Mouse (Mus musculus) heart, embryonic 10.5 days (tissue): ENCODE data around the gene Mat1a. TPM values are rescaled to one million over a fixed set of nuclear protein-coding genes. Genes with fewer than 3 reads are reported as not detected.

Source experiments
- DNase-seq: peaks from one replicate; pipeline ENCODE4 v3.0.0-alpha.2; 2017; ENCODE audit warnings: low spot score
- H3K27ac ChIP-seq: fragments of 300-500 bp; sonication (generic); 2 replicates; pipeline ENCODE4 v1.5.1; 2016; ENCODE audit warnings: mild to moderate bottlenecking
- H3K27me3 ChIP-seq: fragments of 300-500 bp; sonication (generic); 2 replicates; pipeline ENCODE4 v1.6.1; 2016; ENCODE audit warnings: mild to moderate bottlenecking; ENCODE audit not compliant: poor library complexity, insufficient read depth, severe bottlenecking
- H3K36me3 ChIP-seq: fragments of 300-500 bp; sonication (generic); 2 replicates; pipeline ENCODE4 v1.6.1; 2016; ENCODE audit warnings: mild to moderate bottlenecking, moderate library complexity
- H3K4me1 ChIP-seq: fragments of 300-500 bp; sonication (generic); 2 replicates; pipeline ENCODE4 v1.6.1; 2016; ENCODE audit warnings: mild to moderate bottlenecking
- H3K4me3 ChIP-seq: fragments of 300-500 bp; sonication (generic); 2 replicates; pipeline ENCODE4 v1.5.1; 2016; ENCODE audit warnings: mild to moderate bottlenecking, moderate library complexity
- H3K9me3 ChIP-seq: fragments of 300-500 bp; sonication (generic); 2 replicates; pipeline ENCODE4 v1.6.1; 2016; ENCODE audit warnings: mild to moderate bottlenecking, moderate library complexity
- WGBS: fragments of 180-500 bp; shearing (Covaris S2); methylation state at CpG from one replicate; pipeline ENCODE4 v1.1.7; 2016; 5-methylcytosine and 5-hydroxymethylcytosine counted together
- polyA plus RNA-seq: library from polyadenylated mRNA; unstranded; fragments of >200 nt; fragmentation: Nextera tagmentation; extraction: Ambion mirVana; gene quantifications from 2 replicates; pipeline ENCODE4 v1.2.1, GENCODE M21; 2016

Gene Mat1a
- polyA plus RNA-seq, 1 experiment from 2014 or later, result 0.34 TPM

- Histone ChIP-seq H3K36me3 (no peaks in the 10 kb centered on the region), H3K4me3 (no peak overlapping the region), H3K9me3 (no peaks in the 10 kb centered on the region), H3K27me3 (no peaks in the 10 kb centered on the region), H3K27ac (no peak overlapping the region), H3K4me1 (peaks cover 10% of the 10 kb centered on the region; the same call in 1 of the 2 replicates)
- DNase-seq, result no peak
- WGBS, result 82% methylated on average over 3 of the region's 3 CpGs
Measured at GRCm38 (mm10) chr14:41100712-41101111, 4.1 kb upstream of the Mat1a start.

DNA sequence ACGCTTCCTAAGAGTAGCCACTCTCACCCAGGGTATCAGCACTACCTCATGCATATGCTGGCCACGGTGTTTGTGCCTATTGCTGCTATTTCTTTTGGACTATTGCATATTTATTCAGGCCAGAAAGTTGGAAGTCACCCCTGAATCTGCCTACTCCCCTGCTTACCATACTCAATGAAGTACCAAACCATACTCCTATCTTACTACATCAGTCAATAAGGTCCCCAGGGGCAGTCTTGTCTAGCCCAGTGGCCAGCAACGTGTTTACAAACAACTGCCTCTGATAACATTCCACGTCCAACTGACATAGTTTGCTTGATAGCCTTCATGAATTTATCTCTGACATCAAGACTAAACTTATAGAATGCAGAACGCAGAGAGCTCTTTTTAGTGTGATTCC lies 3.6 kb upstream of the Mat1a start:
- Histone ChIP-seq H3K36me3 (no peaks in the 10 kb centered on the region), H3K4me1 (peaks cover 10% of the 10 kb centered on the region; the same call in 1 of the 2 replicates), H3K27me3 (no peaks in the 10 kb centered on the region), H3K4me3 (no peak overlapping the region), H3K9me3 (no peaks in the 10 kb centered on the region), H3K27ac (no peak overlapping the region)
- WGBS, result 76% methylated on average over 5 of the region's 5 CpGs
- no peak for DNase-seq

DNA sequence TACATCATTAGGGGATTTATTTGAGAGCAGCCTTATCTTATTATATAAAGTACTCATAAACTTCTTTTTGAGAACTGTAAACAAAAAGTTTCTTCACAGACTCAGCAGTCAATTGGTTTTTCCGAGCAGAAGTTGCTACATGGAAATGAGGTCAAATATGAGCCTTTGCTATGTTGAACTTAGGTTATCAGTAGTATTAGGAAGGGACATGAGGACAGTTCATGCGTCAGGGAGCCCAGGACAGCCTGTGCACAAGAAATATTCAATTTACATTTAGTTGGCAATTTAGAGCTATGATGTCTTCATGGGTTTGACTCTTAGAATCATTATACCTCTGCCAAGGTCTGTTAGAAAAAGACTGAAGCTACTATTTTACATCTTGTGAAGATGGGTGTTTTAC lies 2.6 kb upstream of the Mat1a start:
- H3K27me3 ChIP-seq, result no peaks in the 10 kb centered on the region
- no peak overlapping the region for H3K4me3 ChIP-seq
- no peak overlapping the region for H3K27ac ChIP-seq
- WGBS, result 67% methylated on average over 2 of the region's 2 CpGs
- no peak for DNase-seq
- H3K4me1 ChIP-seq, result peaks cover 10% of the 10 kb centered on the region; the same call in 1 of the 2 replicates
- no peaks in the 10 kb centered on the region for H3K9me3 ChIP-seq
- H3K36me3 ChIP-seq, result no peaks in the 10 kb centered on the region

GRCm38 (mm10) chr14:41111031-41111668 lies 6.3 kb downstream of the Mat1a start:
- Histone ChIP-seq H3K9me3 (no peaks in the 10 kb centered on the region), H3K27ac (no peak overlapping the region), H3K27me3 (no peaks in the 10 kb centered on the region), H3K4me3 (no peak overlapping the region), H3K36me3 (no peaks in the 10 kb centered on the region), H3K4me1 (no peaks in the 10 kb centered on the region)
- WGBS, result 78% methylated on average over 7 of the region's 7 CpGs
- DNase-seq, result no peak

DNA sequence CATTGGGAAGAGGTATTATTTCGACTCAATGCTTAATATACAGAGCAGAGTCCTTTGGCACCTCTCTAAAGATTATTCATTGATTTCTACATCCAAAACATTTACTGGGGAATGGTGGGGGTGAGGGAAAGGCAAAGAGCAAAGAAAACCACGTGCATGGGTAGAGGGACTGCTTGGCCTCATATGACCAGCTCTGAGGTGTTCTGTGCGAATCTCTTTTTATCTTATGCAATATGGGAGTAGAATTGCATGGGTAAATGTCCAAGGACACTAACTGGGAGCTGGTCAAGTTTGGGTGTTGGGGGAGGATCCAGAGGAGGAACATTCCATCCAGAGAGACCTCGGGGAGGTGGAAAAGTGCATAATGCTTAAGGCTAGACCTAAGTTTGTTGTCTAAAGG lies 8.1 kb downstream of the Mat1a start:
- 76% methylated on average over 4 of the region's 4 CpGs for WGBS
- H3K27ac ChIP-seq, result no peak overlapping the region
- no peak overlapping the region for H3K4me3 ChIP-seq
- H3K27me3 ChIP-seq, result no peaks in the 10 kb centered on the region
- no peaks in the 10 kb centered on the region for H3K36me3 ChIP-seq
- no peak for DNase-seq
- peaks cover 8% of the 10 kb centered on the region for H3K4me1 ChIP-seq
- no peaks in the 10 kb centered on the region for H3K9me3 ChIP-seq

- no peaks in the 10 kb centered on the region for H3K36me3 ChIP-seq
- DNase-seq, result no peak
- H3K4me1 ChIP-seq, result peaks cover 17% of the 10 kb centered on the region
- H3K4me3 ChIP-seq, result no peak overlapping the region
- no peak overlapping the region for H3K27ac ChIP-seq
- H3K9me3 ChIP-seq, result no peaks in the 10 kb centered on the region
- no peaks in the 10 kb centered on the region for H3K27me3 ChIP-seq
- WGBS, result 75% methylated on average over 3 of the region's 3 CpGs
Measured at GRCm38 (mm10) chr14:41116271-41116670, 11.4 kb downstream of the Mat1a start.

GRCm38 (mm10) chr14:41124683-41125082 lies 19.8 kb downstream of the Mat1a start:
- Histone ChIP-seq H3K9me3 (no peaks in the 10 kb centered on the region), H3K36me3 (no peaks in the 10 kb centered on the region), H3K27ac (no peak overlapping the region), H3K27me3 (0 out of 2 replicates have a peak, but pooled peaks cover 4% of the 10 kb centered on the region), H3K4me3 (no peak overlapping the region), H3K4me1 (no peaks in the 10 kb centered on the region)
- WGBS, result 83% methylated on average over 5 of the region's 5 CpGs
- DNase-seq, result no peak

DNA sequence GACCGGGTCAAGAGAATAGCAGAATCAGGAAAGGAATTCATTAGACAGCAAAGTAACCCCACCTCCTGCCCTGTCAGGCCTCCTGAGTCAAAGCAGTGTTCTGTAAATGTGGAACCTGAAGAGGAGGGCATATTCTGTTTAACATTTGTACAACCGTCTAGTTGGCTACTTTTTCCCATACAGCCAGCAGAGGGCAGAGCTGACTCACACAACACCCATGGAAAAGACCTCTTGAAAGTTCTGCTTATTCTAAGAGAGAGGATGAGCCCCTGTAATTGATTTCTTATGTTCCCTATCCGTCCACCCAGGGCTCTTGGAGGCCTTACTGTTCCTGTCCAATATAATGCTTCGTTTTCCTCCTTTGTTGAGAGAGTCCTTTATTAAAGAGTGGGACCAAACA lies 23.2 kb downstream of the Mat1a start:
- no peaks in the 10 kb centered on the region for H3K9me3 ChIP-seq
- DNase-seq, result no peak
- 15% methylated on average over 4 of the region's 4 CpGs for WGBS

DNA sequence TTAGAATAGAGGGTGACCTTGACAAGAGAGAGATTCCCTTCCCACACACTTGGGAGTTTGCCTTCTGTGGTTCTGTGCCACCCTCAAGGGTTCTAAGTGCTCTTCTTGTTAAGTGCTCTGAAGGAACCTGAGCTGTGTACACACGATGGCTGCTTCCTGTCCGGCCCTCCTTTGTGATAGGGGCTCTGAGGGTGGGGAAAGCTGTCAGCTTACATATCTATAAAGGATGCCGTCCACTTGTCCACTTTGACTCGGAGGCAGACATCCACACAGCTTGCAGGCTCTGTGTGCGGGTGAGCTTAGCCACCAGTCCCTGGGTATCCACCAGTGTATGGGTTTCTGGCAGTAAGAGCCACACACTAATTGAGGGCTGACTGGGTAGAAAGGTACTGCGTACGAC lies 26.7 kb downstream of the Mat1a start, which contains the start of gene Sftpa1:
Gene Sftpa1 (plus strand): TSS at position 243 of the 400 bp plus-strand sequence.
- no peaks in the 10 kb centered on the region for H3K36me3 ChIP-seq
- no peak within 1 kb of the TSS for H3K27ac ChIP-seq
- no peak for DNase-seq
- peaks cover 5% of the 10 kb centered on the region for H3K4me1 ChIP-seq
- no peaks in the 10 kb centered on the region for H3K9me3 ChIP-seq
- WGBS, result 50% methylated on average over 7 of the region's 7 CpGs
- peaks cover 5% of the 10 kb centered on the region; the same call in 1 of the 2 replicates for H3K27me3 ChIP-seq
- no peak within 1 kb of the TSS for H3K4me3 ChIP-seq

More for the DNA sequence above, 23.2 kb downstream of the Mat1a start:
- Histone ChIP-seq H3K27me3 (peaks cover 9% of the 10 kb centered on the region; the same call in 1 of the 2 replicates), H3K4me3 (no peak overlapping the region), H3K27ac (no peak overlapping the region), H3K4me1 (peaks cover 5% of the 10 kb centered on the region), H3K36me3 (no peaks in the 10 kb centered on the region)

- DNase-seq, result no peak
- peaks cover 5% of the 10 kb centered on the region; the same call in 1 of the 2 replicates for H3K27me3 ChIP-seq
- H3K27ac ChIP-seq, result no peak overlapping the region
- no peaks in the 10 kb centered on the region for H3K9me3 ChIP-seq
- no peaks in the 10 kb centered on the region for H3K4me1 ChIP-seq
- H3K4me3 ChIP-seq, result no peak overlapping the region
- H3K36me3 ChIP-seq, result no peaks in the 10 kb centered on the region
Measured at GRCm38 (mm10) chr14:41137006-41137405, 32.2 kb downstream of the Mat1a start.

GRCm38 (mm10) chr14:41140686-41141085 lies 35.9 kb downstream of the Mat1a start:
- H3K27ac ChIP-seq, result no peak overlapping the region
- no peak for DNase-seq
- no peaks in the 10 kb centered on the region for H3K36me3 ChIP-seq
- WGBS, result 79% methylated on average over 1 of the region's 1 CpGs
- no peaks in the 10 kb centered on the region for H3K4me1 ChIP-seq
- H3K4me3 ChIP-seq, result no peak overlapping the region
- no peaks in the 10 kb centered on the region for H3K9me3 ChIP-seq
- no peaks in the 10 kb centered on the region for H3K27me3 ChIP-seq

DNA sequence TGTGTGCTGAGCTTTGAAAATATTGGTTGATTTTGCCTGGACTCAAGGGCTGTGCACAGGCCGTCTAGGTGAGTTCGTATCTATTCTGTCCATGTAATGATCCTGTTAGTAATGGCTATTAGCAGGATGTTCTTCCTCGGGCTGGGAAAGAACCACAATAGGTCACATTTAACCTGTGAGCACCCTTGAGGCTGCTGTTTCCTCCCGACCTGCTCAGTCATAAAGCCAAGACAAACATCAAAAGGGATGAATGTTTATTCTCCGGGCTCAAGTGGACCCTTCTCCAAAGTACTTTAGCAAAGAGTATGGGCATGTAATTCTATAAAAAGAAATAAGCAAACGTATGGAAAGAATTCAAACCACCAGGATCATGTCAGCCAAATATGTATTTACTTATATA lies 41.2 kb downstream of the Mat1a start:
- Histone ChIP-seq H3K27ac (no peak overlapping the region), H3K36me3 (no peaks in the 10 kb centered on the region), H3K9me3 (no peaks in the 10 kb centered on the region), H3K27me3 (no peaks in the 10 kb centered on the region), H3K4me3 (no peak overlapping the region), H3K4me1 (no peaks in the 10 kb centered on the region)
- DNase-seq, result no peak
- 61% methylated on average over 6 of the region's 6 CpGs for WGBS

DNA sequence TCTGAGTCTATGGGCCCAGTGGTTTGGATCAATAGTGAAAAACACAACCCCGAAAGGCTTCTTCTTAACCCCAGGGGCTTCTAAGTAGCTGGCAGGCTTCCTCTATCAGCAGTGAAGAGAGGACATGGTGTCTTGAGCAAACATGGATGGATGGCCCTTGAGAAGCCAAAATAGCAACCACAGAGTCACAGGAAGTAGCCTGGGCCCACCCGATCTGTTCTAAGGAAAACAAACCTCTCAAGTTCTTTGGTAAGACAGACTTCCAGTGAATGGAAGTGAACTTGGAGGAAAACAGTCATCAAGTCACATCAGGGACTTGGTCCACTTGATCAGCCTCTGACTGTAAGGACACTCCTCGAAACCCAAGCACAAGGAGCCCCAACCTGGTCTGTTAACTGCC lies 42.1 kb downstream of the Mat1a start:
- no peak overlapping the region for H3K27ac ChIP-seq
- no peaks in the 10 kb centered on the region for H3K27me3 ChIP-seq
- H3K9me3 ChIP-seq, result no peaks in the 10 kb centered on the region
- no peaks in the 10 kb centered on the region for H3K36me3 ChIP-seq
- DNase-seq, result no peak
- 77% methylated on average over 3 of the region's 3 CpGs for WGBS
- H3K4me3 ChIP-seq, result no peak overlapping the region
- no peaks in the 10 kb centered on the region for H3K4me1 ChIP-seq

GRCm38 (mm10) chr14:41147356-41147755 lies 42.5 kb downstream of the Mat1a start:
- WGBS, result 78% methylated on average over 2 of the region's 2 CpGs
- no peak overlapping the region for H3K4me3 ChIP-seq
- H3K27me3 ChIP-seq, result no peaks in the 10 kb centered on the region
- DNase-seq, result no peak
- H3K4me1 ChIP-seq, result no peaks in the 10 kb centered on the region
- no peaks in the 10 kb centered on the region for H3K9me3 ChIP-seq
- H3K27ac ChIP-seq, result no peak overlapping the region
- H3K36me3 ChIP-seq, result no peaks in the 10 kb centered on the region
